Mouse (Mus musculus) lung, adult 2 months (tissue): Measurements from ENCODE around the gene Reps2. TPM values are rescaled to one million over a fixed set of nuclear protein-coding genes. Genes with fewer than 3 reads are reported as not detected.
A peak's percentile ranks its signal among the peaks of the same experiment; 100 is the strongest.

ENCODE experiments used
- DNase-seq: peaks from one replicate; pipeline ENCODE4 v3.0.0; 2022
- H3K4me1 ChIP-seq: fragments of 200-500 bp; 2 replicates; pipeline ENCODE4 v1.6.1; 2011; ENCODE audit warnings: low read length; ENCODE audit not compliant: control insufficient read depth, insufficient read depth
- H3K4me3 ChIP-seq: fragments of 200-500 bp; replicated peaks from 2 replicates; pipeline ENCODE3; 2011; ENCODE audit warnings: low read depth, mild to moderate bottlenecking, control low read depth, low read length; ENCODE audit errors: extremely low read depth
- CTCF ChIP-seq: fragments of 200-500 bp; IDR thresholded peaks from 2 replicates; pipeline ENCODE4 v1.5.1; 2011; ENCODE audit warnings: mild to moderate bottlenecking, low read length, control low read depth; ENCODE audit not compliant: insufficient read depth
- POLR2A ChIP-seq: fragments of 200-500 bp; IDR thresholded peaks from 2 replicates; pipeline ENCODE4 v1.6.1; 2011; ENCODE audit warnings: low read depth, mild to moderate bottlenecking, control low read depth, low read length, borderline replicate concordance; ENCODE audit errors: extremely low read depth
- WGBS: fragments of 180-500 bp; shearing (Covaris S2); methylation state at CpG from one replicate; pipeline ENCODE4 v1.1.7; 2018; 5-methylcytosine and 5-hydroxymethylcytosine counted together
- polyA plus RNA-seq: library from polyadenylated mRNA; depleted of rRNA; stranded (reverse); fragments of >200 nt; gene quantifications from 2 replicates; pipeline ENCODE4 v1.2.3, GENCODE M21; 2012

Reps2 gene
- polyA plus RNA-seq, 1 experiment: 7.7 TPM

- no peak overlapping the region for H3K4me3 ChIP-seq
- DNase-seq: no peak
- peaks cover 2% of the 10 kb centered on the region for H3K4me1 ChIP-seq
- TF ChIP-seq CTCF (no peak), POLR2A (no peak)
Measured at GRCm38 (mm10) chrX:162545037-162545436, 98.4 kb downstream of the Reps2 start.

- Histone ChIP-seq H3K4me1 (peaks cover 2% of the 10 kb centered on the region), H3K4me3 (no peak overlapping the region)
- DNase-seq: no peak
- TF ChIP-seq POLR2A: no peak
- no peak for TF ChIP-seq CTCF
- 26% methylated on average over 1 of the region's 1 CpGs for WGBS
Measured at GRCm38 (mm10) chrX:162542576-162543227, 100.7 kb downstream of the Reps2 start.

GRCm38 (mm10) chrX:162541961-162542360 lies 101.5 kb downstream of the Reps2 start:
- no peak for TF ChIP-seq CTCF
- no peak for TF ChIP-seq POLR2A
- DNase-seq: no peak
- 85% methylated on average over 1 of the region's 1 CpGs for WGBS
- Histone ChIP-seq H3K4me3 (no peak overlapping the region), H3K4me1 (peaks cover 2% of the 10 kb centered on the region)

- TF ChIP-seq CTCF (no peak), POLR2A (no peak)
- no peaks in the 10 kb centered on the region for H3K4me1 ChIP-seq
- H3K4me3 ChIP-seq: no peak overlapping the region
- DNase-seq: no peak
- WGBS: 90% methylated on average over 2 of the region's 2 CpGs
Measured at GRCm38 (mm10) chrX:162531016-162531415, 112.4 kb downstream of the Reps2 start.

GRCm38 (mm10) chrX:162527240-162527639 lies 116.2 kb downstream of the Reps2 start:
- Histone ChIP-seq H3K4me3 (no peak overlapping the region), H3K4me1 (no peaks in the 10 kb centered on the region)
- 40% methylated on average over 2 of the region's 2 CpGs for WGBS
- peak; percentile 73 for TF ChIP-seq CTCF
- TF ChIP-seq POLR2A: no peak
- peak; percentile 21 for DNase-seq

- no peak for TF ChIP-seq POLR2A
- no peak for TF ChIP-seq CTCF
- WGBS: 54% methylated on average over 9 of the region's 9 CpGs
- no peak overlapping the region for H3K4me3 ChIP-seq
- DNase-seq: no peak
- H3K4me1 ChIP-seq: no peaks in the 10 kb centered on the region
Measured at GRCm38 (mm10) chrX:162521831-162522514, 121.5 kb downstream of the Reps2 start.

- WGBS: 54% methylated on average over 4 of the region's 4 CpGs
- H3K4me3 ChIP-seq: no peak overlapping the region
- no peak for TF ChIP-seq POLR2A
- no peak for TF ChIP-seq CTCF
- H3K4me1 ChIP-seq: no peaks in the 10 kb centered on the region
- DNase-seq: no peak
Measured at GRCm38 (mm10) chrX:162521197-162521596, 122.3 kb downstream of the Reps2 start.

GRCm38 (mm10) chrX:162520374-162520773 lies 123.1 kb downstream of the Reps2 start:
- DNase-seq: no peak
- TF ChIP-seq CTCF (no peak), POLR2A (no peak)
- Histone ChIP-seq H3K4me1 (no peaks in the 10 kb centered on the region), H3K4me3 (no peak overlapping the region)
- WGBS: 66% methylated on average over 2 of the region's 2 CpGs

GRCm38 (mm10) chrX:162510426-162510980 lies 132.9 kb downstream of the Reps2 start:
- DNase-seq: no peak
- WGBS: 47% methylated on average over 2 of the region's 2 CpGs
- no peaks in the 10 kb centered on the region; the same call in 1 of the 2 replicates for H3K4me1 ChIP-seq
- no peak overlapping the region for H3K4me3 ChIP-seq
- TF ChIP-seq POLR2A (no peak), CTCF (no peak)
